Mouse (Mus musculus): ENCODE results near the gene Gpd2.

Gene Gpd2

GRCm38 (mm10) chr2:57396061-57396460 lies 158.6 kb downstream of the Gpd2 start:
- no peak for DNase-seq (ENCODE audit: low spot score)

DNA sequence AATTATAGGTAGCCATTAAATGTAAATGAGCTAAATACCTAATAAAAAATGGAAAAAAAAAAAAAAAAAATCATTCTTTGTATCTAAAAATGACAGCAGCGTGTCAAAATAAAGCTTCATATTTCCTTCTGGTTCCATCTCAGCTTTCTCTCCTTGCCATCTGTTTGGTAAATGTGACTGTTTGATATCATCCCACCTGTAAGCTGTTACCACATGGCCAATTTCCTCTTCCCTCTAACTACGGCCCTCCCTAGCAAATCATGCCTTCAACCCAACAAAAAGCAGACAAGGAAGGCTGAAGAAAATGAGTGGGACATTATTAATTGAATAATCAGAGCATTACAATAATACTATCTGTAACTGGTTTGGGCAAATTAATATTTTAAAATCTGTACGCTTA lies 160.3 kb downstream of the Gpd2 start:
- DNase-seq (ENCODE audit: low spot score): no peak

GRCm38 (mm10) chr2:57407414-57408019 lies 170.1 kb downstream of the Gpd2 start:
- DNase-seq (ENCODE audit: low spot score): no peak

DNA sequence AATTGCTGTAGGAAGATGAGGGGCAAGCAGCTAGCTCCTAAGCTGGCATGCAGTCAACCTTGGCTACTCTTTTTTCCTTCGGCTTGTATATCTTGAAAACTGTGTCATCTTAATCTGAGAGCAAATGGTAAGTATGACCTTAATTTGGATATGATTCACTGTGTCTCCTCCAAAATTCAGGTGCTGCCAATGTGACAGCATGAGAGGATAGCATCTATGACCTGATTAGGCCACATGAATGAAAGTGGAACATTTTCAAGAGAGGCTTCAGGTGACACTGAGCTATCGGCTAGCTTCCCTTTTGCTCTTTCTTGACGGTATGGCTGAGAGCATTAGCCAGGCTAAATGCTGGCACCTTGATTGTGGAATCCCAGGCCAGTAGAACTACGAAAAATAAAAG lies 171.0 kb downstream of the Gpd2 start:
- no peak for DNase-seq (ENCODE audit: low spot score)

DNA sequence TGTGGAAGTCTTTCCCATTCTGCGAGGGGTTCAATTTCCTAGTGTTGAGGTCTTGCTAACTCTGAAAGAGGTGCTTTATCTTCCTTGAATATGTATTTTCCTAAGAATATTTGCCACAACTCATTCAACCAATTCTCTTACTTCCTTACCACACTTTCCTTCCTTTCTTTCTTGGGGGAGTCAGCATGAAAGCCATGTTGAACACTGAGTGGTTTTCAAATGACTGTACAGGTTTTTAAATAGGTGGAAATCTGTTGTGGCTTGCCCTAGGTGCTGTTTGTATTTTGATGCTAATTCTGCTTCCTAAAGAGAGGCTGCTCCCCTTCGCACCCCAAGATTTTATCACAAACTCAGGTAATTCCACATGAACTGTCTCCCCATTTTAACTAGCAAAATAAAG lies 174.1 kb downstream of the Gpd2 start:
- DNase-seq (ENCODE audit: low spot score): no peak

- DNase-seq (ENCODE audit: low spot score): no peak
Measured at GRCm38 (mm10) chr2:57414550-57415160, 177.2 kb downstream of the Gpd2 start.

GRCm38 (mm10) chr2:57416711-57417110 lies 179.3 kb downstream of the Gpd2 start:
- no peak for DNase-seq (ENCODE audit: low spot score)

Measured in embryo, embryonic 10.5 days (tissue).